Mouse (Mus musculus) urinary bladder, postnatal 10 days (tissue): Measurements from ENCODE around the gene Sds.

ENCODE experiments used
- DNase-seq: peaks from one replicate; pipeline ENCODE4 v3.0.0; 2022; ENCODE audit warnings: low spot score

Gene Sds

GRCm38 (mm10) chr5:120514754-120515153, 38.4 kb downstream of the Sds start:
- no peak for DNase-seq

GRCm38 (mm10) chr5:120515451-120515850, 39.1 kb downstream of the Sds start:
- DNase-seq, result no peak

- no peak for DNase-seq
These were observed 40.1 kb downstream of the Sds start for GRCm38 (mm10) chr5:120516221-120516984.

GRCm38 (mm10) chr5:120517552-120517951, 41.2 kb downstream of the Sds start:
- no peak for DNase-seq

GRCm38 (mm10) chr5:120522649-120523048, 46.3 kb downstream of the Sds start:
- DNase-seq, result no peak

- no peak for DNase-seq
These were observed 48.4 kb downstream of the Sds start for GRCm38 (mm10) chr5:120524736-120525135.

- no peak for DNase-seq
These were observed 49.4 kb downstream of the Sds start for GRCm38 (mm10) chr5:120525737-120526136.

- no peak for DNase-seq
These were observed 50.0 kb downstream of the Sds start for GRCm38 (mm10) chr5:120526311-120526710.

- DNase-seq, result no peak
These were observed 51.1 kb downstream of the Sds start for GRCm38 (mm10) chr5:120527296-120527964.

GRCm38 (mm10) chr5:120531631-120532030, 55.3 kb downstream of the Sds start:
- DNase-seq, result no peak
